Mouse (Mus musculus) kidney, embryonic 15.5 days (tissue): ENCODE results near the gene Gusb. TPM values are rescaled to one million over a fixed set of nuclear protein-coding genes. Genes with fewer than 3 reads are reported as not detected.

Source experiments
- ATAC-seq: fragments of 200-750 bp; cut with Nextera tagmentation; replicated peaks from 2 replicates; pipeline ENCODE4 v1.8.0; 2017; ENCODE audit warnings: moderate TSS enrichment; ENCODE audit not compliant: low FRiP score
- H3K27ac ChIP-seq: fragments of 300-500 bp; sonication (generic); 2 replicates; pipeline ENCODE4 v1.5.1; 2015; ENCODE audit warnings: mild to moderate bottlenecking, inconsistent platforms
- H3K27me3 ChIP-seq: fragments of 300-500 bp; sonication (generic); 2 replicates; pipeline ENCODE4 v1.6.1; 2015; ENCODE audit warnings: inconsistent platforms
- H3K36me3 ChIP-seq: fragments of 300-500 bp; sonication (generic); 2 replicates; pipeline ENCODE4 v1.6.1; 2015; ENCODE audit warnings: inconsistent platforms
- H3K4me1 ChIP-seq: fragments of 300-500 bp; sonication (generic); 2 replicates; pipeline ENCODE4 v1.6.1; 2015; ENCODE audit warnings: inconsistent platforms
- H3K4me2 ChIP-seq: fragments of 300-500 bp; sonication (generic); 2 replicates; pipeline ENCODE4 v1.6.1; 2015; ENCODE audit warnings: moderate library complexity, mild to moderate bottlenecking, inconsistent platforms
- H3K4me3 ChIP-seq: fragments of 300-500 bp; sonication (generic); replicated peaks from 2 replicates; pipeline ENCODE4 v1.5.1; 2015; ENCODE audit warnings: mild to moderate bottlenecking, inconsistent platforms
- H3K9ac ChIP-seq: fragments of 300-500 bp; sonication (generic); 2 replicates; pipeline ENCODE4 v1.6.1; 2015; ENCODE audit warnings: mild to moderate bottlenecking, inconsistent platforms
- H3K9me3 ChIP-seq: fragments of 300-500 bp; sonication (generic); replicated peaks from 2 replicates; pipeline ENCODE4 v1.6.1; 2016; ENCODE audit warnings: inconsistent platforms
- WGBS: fragments of 180-500 bp; shearing (Covaris S2); methylation state at CpG from one replicate; pipeline ENCODE4 v1.1.7; 2015; ENCODE audit warnings: mixed read lengths; 5-methylcytosine and 5-hydroxymethylcytosine counted together
- polyA plus RNA-seq: library from polyadenylated mRNA; unstranded; fragments of >200 nt; fragmentation: Nextera tagmentation; extraction: Ambion mirVana; gene quantifications from 2 replicates; pipeline ENCODE4 v1.2.1, GENCODE M21; 2015

The Gusb gene
- polyA plus RNA-seq, 1 experiment from 2014 or later: 55.2 TPM

DNA sequence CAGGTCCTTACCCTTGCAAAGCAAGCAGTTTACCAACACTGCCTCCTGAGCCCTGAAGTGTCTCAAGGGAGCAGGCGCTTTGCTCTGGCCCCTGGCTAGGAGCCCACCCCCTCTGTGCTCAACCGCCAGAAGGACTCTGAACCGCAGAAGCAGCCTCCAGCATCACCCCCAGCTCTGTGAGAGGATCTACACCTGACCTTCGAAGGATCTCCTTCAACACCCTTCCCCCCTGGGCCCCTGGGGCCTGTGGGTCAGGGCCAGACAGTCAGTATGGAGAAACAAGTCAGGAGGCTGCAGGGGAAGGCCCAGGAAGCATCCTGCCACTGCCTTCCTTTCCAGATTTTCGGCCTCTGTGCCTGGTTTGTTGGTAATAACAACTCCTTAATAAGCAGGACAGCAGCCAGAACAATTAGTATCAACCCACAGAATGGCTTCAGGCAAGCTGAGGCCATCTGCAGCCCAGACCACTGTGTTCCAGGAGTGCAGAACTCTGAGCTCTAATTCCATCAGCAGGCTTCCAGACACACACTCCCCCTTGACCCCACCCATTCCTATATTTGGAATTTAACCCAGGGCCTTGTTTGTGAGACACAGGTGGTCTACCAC is 18.6 kb upstream of the Gusb start:
- no peak overlapping the region for H3K27ac ChIP-seq
- peaks cover 26% of the 10 kb centered on the region for H3K4me1 ChIP-seq
- no peak for ATAC-seq
- 62% methylated on average over 5 of the region's 5 CpGs for WGBS
- no peaks in the 10 kb centered on the region for H3K9me3 ChIP-seq
- H3K4me2 ChIP-seq: no peak overlapping the region
- 0 out of 2 replicates have a peak, but pooled peaks cover 2% of the 10 kb centered on the region for H3K27me3 ChIP-seq
- no peak overlapping the region for H3K9ac ChIP-seq
- H3K36me3 ChIP-seq: peaks cover 20% of the 10 kb centered on the region
- no peak overlapping the region for H3K4me3 ChIP-seq

DNA sequence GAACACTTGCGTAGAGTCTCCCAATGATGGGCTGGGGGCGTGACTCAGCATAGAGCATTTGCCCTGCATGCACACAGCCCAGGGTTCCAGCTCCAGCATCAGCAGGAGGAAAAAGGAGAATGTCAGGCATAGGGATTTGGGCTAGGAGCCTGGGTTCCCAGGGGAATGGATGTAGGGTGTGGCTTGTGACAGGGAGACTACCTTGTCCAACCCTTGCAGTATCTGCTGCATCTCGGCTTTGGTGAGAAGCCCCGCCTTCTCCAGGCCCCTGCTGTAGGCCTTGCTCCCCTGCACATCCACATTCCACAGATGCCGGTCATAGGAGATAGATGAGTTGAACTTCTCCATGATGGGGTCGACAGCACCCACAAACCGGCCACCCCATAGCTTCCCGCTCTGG is 16.6 kb upstream of the Gusb start:
- no peaks in the 10 kb centered on the region for H3K27me3 ChIP-seq
- H3K4me2 ChIP-seq: no peak overlapping the region
- no peak for ATAC-seq
- H3K9ac ChIP-seq: no peak overlapping the region
- H3K4me3 ChIP-seq: no peak overlapping the region
- H3K36me3 ChIP-seq: peaks cover 39% of the 10 kb centered on the region
- WGBS: 75% methylated on average over 8 of the region's 8 CpGs
- peaks cover 24% of the 10 kb centered on the region for H3K4me1 ChIP-seq
- H3K9me3 ChIP-seq: no peaks in the 10 kb centered on the region
- no peak overlapping the region for H3K27ac ChIP-seq

DNA sequence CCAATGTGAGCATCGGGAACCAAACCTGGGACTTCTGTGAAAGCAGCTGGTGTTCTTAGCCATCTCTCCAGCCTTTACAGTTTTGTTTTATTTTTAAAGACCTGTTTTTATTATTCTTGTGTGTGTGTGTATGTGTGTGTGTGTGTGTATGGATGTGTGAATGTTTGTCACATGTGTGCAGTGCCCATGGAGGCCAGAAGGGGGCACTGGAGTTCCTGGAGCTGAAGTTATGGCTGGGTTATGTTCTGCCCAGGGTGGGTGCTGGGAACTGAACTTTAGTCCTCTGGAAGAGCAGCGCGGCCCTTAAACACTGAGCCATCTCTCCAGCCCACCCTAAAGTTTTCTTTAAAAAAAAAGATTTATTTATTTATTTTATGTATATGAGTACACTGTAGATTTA is 12.3 kb upstream of the Gusb start:
- no peak overlapping the region for H3K4me2 ChIP-seq
- H3K27me3 ChIP-seq: no peaks in the 10 kb centered on the region
- no peak overlapping the region for H3K27ac ChIP-seq
- H3K36me3 ChIP-seq: peaks cover 78% of the 10 kb centered on the region
- H3K4me3 ChIP-seq: no peak overlapping the region
- WGBS: 95% methylated on average over 3 of the region's 3 CpGs
- H3K4me1 ChIP-seq: no peaks in the 10 kb centered on the region
- no peak for ATAC-seq
- no peak overlapping the region for H3K9ac ChIP-seq
- H3K9me3 ChIP-seq: peaks cover 9% of the 10 kb centered on the region

DNA sequence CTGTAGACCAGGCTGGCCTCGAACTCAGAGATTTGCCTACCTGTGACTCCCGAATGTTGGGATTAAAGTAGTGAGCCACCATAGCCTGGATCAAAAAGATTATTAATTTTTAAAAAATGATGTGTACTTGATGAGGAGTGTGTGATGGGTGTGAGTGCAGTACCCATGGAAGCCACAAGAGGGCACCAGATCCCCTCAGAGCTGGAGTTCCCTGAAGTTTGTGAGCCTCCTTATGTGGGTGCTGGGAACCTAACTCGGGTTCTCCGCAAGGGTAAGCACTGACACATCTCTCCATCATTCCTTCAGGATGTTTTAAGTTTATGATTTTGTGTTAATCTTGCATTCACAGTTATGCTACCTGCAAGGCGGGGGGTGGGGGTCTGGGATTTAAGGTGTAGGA is 8.1 kb upstream of the Gusb start:
- Histone ChIP-seq H3K9ac (no peak overlapping the region), H3K4me1 (no peaks in the 10 kb centered on the region), H3K9me3 (peaks cover 9% of the 10 kb centered on the region), H3K36me3 (peaks cover 53% of the 10 kb centered on the region), H3K4me3 (no peak overlapping the region), H3K27ac (no peak overlapping the region), H3K4me2 (no peak overlapping the region), H3K27me3 (no peaks in the 10 kb centered on the region)
- no peak for ATAC-seq
- 91% methylated on average over 5 of the region's 5 CpGs for WGBS

DNA sequence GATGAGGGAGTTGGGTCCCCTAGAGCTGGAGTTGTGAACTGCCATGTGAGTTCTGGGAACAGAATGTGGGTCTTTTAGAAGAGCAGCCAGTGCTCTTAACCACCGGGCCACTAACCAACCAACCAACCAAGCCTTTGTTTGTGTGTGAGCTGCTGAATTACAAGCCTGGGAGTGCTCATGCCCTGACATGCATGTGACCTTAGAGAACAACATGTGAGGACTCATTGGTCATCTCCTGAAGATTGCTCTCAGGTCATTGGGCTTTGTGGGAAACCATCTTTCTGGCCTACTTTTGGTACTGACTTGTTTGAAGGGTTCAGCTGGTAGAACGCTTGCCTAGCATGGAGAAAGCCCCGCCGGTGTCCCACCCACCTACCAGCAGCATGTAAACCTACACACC is 6.9 kb upstream of the Gusb start:
- no peak for ATAC-seq
- WGBS: 99% methylated on average over 4 of the region's 4 CpGs
- Histone ChIP-seq H3K27ac (no peak overlapping the region), H3K9me3 (peaks cover 9% of the 10 kb centered on the region), H3K36me3 (peaks cover 42% of the 10 kb centered on the region), H3K4me3 (no peak overlapping the region), H3K9ac (no peak overlapping the region), H3K4me2 (no peak overlapping the region), H3K4me1 (no peaks in the 10 kb centered on the region), H3K27me3 (no peaks in the 10 kb centered on the region)

DNA sequence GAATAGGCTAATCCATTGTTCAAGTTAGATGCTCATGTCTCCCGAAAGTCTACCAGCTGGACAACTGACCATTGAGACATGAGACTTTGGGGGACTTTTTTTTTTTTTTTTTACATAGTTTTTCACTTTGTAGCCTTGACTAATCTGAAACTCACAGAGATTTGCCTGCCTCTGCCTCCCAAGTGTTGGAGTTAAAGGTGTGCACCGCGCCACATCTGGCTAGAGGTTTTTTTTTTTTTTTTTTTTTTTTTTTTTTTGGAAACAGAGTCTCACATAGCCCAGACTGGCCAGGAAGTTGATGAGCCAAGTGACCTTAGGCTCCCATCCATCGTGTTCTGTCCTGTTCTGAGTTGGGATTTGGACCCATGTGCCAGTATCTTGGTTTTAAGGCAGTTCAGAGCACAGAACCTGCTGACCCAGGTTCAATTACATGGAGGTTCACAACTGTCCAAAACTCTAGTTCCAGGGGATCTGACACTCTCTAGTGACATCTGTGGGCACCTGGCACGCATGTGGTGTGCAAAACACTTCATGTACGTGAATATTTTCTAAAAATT is 5.3 kb upstream of the Gusb start:
- peaks cover 2% of the 10 kb centered on the region for H3K4me1 ChIP-seq
- H3K9me3 ChIP-seq: peaks cover 17% of the 10 kb centered on the region
- H3K9ac ChIP-seq: no peak overlapping the region
- ATAC-seq: no peak
- peaks cover 27% of the 10 kb centered on the region for H3K36me3 ChIP-seq
- no peak overlapping the region for H3K27ac ChIP-seq
- no peak overlapping the region for H3K4me3 ChIP-seq
- WGBS: 83% methylated on average over 6 of the region's 6 CpGs
- no peaks in the 10 kb centered on the region for H3K27me3 ChIP-seq
- no peak overlapping the region for H3K4me2 ChIP-seq

DNA sequence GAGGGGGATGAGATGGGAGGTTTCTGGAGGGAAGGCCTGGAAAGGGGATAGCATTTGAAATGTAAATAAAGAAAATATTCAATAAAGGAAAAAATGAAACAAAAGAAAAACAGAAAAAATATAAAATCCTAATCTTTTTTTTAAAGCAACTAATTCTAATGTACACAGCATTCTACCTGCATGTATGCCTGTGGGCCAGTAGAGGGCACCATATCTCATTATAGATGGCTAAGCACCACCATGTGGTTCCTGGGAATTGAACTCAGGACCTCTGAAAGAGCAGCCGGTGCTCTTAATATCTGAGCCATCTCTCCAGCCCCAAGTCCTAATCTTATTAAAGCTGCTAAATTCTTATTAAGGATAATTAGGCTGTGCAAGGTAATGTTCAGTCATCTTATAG is 4.5 kb upstream of the Gusb start:
- peaks cover 6% of the 10 kb centered on the region for H3K4me1 ChIP-seq
- H3K27ac ChIP-seq: no peak overlapping the region
- H3K36me3 ChIP-seq: peaks cover 20% of the 10 kb centered on the region
- no peak for ATAC-seq
- 91% methylated on average over 1 of the region's 1 CpGs for WGBS
- H3K4me3 ChIP-seq: no peak overlapping the region
- H3K9ac ChIP-seq: no peak overlapping the region
- no peaks in the 10 kb centered on the region for H3K27me3 ChIP-seq
- H3K4me2 ChIP-seq: no peak overlapping the region
- H3K9me3 ChIP-seq: peaks cover 17% of the 10 kb centered on the region

DNA sequence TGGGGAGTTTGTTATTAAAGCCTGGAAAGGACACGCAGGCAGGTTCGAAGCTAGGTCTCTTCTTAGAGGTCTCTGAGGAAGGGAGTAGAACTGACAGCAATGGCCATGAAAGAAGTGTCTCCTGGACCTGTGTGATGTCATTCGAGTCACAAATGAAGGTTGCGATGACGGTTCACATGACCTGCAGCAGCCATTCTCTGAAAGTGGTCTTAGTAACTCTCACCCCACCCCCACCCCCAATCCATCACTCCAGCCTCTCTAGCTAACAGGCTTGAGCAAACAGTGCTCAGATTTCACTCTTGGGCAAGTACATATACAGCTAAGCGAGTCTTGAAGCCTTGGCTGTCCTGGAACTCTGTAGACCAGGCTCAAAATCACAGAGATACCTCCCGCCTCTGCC is 380 bp upstream of the Gusb start:
- peak overlapping the region; percentile 70 for H3K4me3 ChIP-seq
- peaks cover 8% of the 10 kb centered on the region for H3K9me3 ChIP-seq
- peak overlapping the region; percentile 79 for H3K27ac ChIP-seq
- H3K4me1 ChIP-seq: peaks cover 17% of the 10 kb centered on the region
- WGBS: 29% methylated on average over 7 of the region's 7 CpGs
- H3K36me3 ChIP-seq: no peaks in the 10 kb centered on the region; the same call in 1 of the 2 replicates
- peak overlapping the region; percentile 78 for H3K4me2 ChIP-seq
- ATAC-seq: no peak
- H3K9ac ChIP-seq: peak overlapping the region; percentile 55; the same call in 1 of the 2 replicates
- no peaks in the 10 kb centered on the region for H3K27me3 ChIP-seq

DNA sequence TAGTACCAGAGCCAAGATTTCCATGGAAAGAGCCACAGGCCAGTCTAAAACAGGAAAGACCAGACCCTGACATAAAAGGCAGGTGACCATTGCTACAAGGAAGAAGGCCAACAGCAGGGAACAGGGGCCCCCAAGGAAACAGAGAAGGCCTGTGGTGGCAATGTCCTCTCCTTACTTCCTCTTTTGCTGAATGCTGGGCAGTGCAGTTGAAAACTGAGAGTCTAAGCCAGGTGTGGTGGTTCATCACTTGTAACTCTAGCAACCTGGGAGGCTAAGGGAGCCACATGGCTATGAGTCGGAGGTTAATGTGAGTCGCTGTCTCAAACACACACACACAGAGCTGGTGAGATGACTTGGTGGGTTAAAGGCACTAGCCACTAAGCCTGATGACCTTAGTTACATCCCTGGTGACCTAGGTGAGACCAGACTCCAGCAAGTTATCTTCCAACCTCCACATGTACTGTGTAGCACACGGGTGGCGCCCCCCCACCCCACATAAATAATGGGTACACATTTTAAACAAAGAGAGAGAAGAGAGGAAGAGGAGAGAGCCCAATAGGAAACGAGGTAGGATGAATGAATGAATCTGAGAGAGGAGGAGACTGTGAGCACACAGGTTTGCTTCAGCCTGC is 1.4 kb downstream of the Gusb start:
- no peak overlapping the region for H3K9ac ChIP-seq
- WGBS: 48% methylated on average over 5 of the region's 5 CpGs
- H3K4me3 ChIP-seq: peak overlapping the region; percentile 70
- H3K36me3 ChIP-seq: peaks cover 11% of the 10 kb centered on the region
- no peak for ATAC-seq
- H3K4me2 ChIP-seq: peak overlapping the region; percentile 78
- no peak overlapping the region for H3K27ac ChIP-seq
- H3K9me3 ChIP-seq: peaks cover 8% of the 10 kb centered on the region
- no peaks in the 10 kb centered on the region for H3K27me3 ChIP-seq
- peaks cover 17% of the 10 kb centered on the region for H3K4me1 ChIP-seq

DNA sequence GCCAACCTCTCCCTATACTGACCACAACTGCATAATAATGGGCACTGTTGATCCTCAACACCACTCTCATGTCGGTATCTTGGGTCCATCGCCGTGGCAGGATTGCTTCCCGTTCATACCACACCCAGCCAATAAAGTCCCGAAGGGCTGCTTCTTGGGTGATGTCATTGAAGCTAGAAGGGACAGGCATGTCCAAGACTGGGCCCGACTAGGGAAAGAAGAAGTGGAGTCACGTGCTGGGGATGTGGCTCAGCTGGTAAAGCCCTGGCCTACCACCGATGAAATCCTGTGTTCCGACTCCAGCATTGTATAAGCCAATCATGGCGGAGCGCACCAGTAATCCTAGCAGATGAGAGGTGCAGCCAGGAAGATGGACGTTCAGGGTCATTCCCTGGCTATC is 2.1 kb downstream of the Gusb start:
- WGBS: 91% methylated on average over 12 of the region's 12 CpGs
- H3K9me3 ChIP-seq: peaks cover 8% of the 10 kb centered on the region
- peaks cover 18% of the 10 kb centered on the region for H3K36me3 ChIP-seq
- ATAC-seq: no peak
- no peak overlapping the region for H3K4me2 ChIP-seq
- H3K27me3 ChIP-seq: no peaks in the 10 kb centered on the region
- no peak overlapping the region for H3K4me3 ChIP-seq
- H3K9ac ChIP-seq: no peak overlapping the region
- H3K4me1 ChIP-seq: peaks cover 17% of the 10 kb centered on the region
- H3K27ac ChIP-seq: no peak overlapping the region

DNA sequence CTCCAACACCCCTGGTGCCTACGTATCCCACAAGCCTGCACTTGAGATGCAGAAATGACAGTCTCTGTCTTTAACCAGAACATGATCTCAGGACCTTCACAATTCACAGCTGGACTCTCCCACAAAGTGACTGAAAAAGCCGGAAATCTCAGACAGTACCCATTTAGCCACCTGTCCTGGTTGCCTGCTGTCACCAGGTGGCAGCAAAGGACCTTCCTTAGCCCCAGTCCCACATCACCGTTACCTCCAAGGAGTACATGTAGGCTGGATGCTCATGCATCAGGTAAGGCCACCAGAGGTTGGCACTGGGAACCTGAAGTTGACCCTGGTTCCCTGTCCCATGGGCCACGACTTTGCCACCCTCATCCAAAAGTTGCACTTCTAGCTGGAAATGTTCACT is 3.8 kb downstream of the Gusb start:
- no peak overlapping the region for H3K27ac ChIP-seq
- peaks cover 25% of the 10 kb centered on the region for H3K36me3 ChIP-seq
- ATAC-seq: no peak
- no peaks in the 10 kb centered on the region for H3K27me3 ChIP-seq
- peaks cover 17% of the 10 kb centered on the region for H3K4me1 ChIP-seq
- H3K9ac ChIP-seq: no peak overlapping the region
- 27% methylated on average over 4 of the region's 4 CpGs for WGBS
- no peak overlapping the region for H3K4me2 ChIP-seq
- 0 out of 2 replicates have a peak, but pooled peaks cover 2% of the 10 kb centered on the region for H3K9me3 ChIP-seq
- no peak overlapping the region for H3K4me3 ChIP-seq

DNA sequence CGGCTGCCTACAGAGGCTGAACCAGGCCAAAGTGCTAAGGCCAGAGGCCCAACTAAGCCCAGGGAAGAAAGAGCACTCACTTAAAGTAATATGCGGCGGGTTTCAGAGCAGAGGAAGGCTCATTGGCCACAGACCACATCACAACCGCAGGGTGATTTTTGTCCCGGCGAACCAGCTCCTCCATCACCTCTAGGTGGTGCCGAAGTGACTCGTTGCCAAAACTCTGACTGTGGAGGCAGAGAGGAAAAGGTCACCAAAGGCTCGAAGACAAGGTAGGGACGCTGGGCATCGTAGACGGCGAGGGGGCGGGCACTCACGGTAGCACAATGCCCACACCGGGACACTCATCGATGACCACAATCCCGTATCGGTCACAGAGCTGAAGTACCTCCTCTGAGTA is 5.1 kb downstream of the Gusb start:
- no peak overlapping the region for H3K27ac ChIP-seq
- 71% methylated on average over 19 of the region's 19 CpGs for WGBS
- H3K27me3 ChIP-seq: no peaks in the 10 kb centered on the region
- H3K9ac ChIP-seq: no peak overlapping the region
- H3K4me2 ChIP-seq: no peak overlapping the region
- no peak for ATAC-seq
- no peaks in the 10 kb centered on the region for H3K9me3 ChIP-seq
- peaks cover 32% of the 10 kb centered on the region for H3K36me3 ChIP-seq
- no peak overlapping the region for H3K4me3 ChIP-seq
- peaks cover 12% of the 10 kb centered on the region for H3K4me1 ChIP-seq
